Mouse (Mus musculus): ENCODE measurements at regions not wholly inside any gene's neighbourhood (a gene's known extent, or its start where the extent isn't known, plus 50 kb on each side); places are given as distances from the start of the nearest gene placed in this dataset.

DNA sequence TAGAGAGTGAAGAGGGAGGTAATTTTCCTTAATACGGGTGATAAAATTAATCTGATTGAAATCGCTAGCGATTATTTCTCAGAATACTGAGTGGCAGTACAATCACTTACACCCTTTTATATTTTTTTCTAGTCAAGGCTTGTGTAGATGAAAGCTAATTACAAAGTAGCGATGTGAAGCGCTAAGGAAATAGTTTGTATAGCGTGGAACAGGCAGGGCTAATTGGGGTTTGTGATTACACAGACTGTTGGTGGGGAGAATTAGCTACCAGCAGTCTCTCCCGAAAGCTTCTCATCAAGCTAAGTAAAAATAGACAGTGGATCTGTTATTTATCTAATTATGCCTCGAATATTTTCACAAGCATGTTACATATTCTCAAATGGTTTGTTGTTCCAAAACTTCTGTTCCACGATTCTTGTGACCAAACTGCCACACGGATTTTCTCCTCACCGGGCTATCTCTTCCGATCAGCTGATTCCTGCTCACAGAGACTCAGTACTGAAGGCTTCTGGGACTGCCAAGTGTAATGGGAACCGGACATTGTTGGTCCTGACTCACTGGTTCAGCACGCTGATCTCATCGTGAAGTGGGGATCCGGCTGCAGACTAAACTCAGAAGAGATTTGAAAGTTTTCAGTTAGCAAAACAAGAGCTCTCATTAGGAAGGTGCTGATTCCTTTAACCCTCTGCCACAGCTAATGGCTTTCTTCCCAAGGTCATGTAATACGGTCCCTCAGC, 162.5 kb downstream of the Tmem182 start:
- H3K27ac ChIP-seq (ENCODE audit: low read length), result no peak overlapping the region
- 74% methylated on average over 17 of the region's 17 CpGs for WGBS

DNA sequence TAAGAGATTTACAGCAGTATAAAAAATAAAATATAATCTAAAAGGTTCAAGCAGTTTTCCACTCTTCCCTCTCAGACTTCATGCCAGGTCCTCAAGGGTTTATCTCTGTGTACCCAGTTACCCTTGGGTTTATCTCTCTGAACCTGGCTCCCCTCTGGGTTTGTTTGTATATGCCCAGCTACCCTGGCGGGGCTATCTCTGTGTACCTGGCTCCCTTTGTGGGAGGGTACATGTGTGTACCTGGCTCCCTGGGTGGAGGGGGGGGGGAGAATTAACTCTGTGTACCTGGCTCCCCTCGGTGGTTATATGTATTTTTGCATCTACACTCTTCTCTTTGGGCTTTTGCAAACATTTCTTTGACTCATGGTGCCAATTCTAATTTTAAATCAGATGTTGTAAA, 178.4 kb downstream of the Tmem182 start:
- no peak overlapping the region for H3K9ac ChIP-seq (ENCODE audit: low read depth, low read length)
- H3K4me2 ChIP-seq (ENCODE audit: low read depth, low read length), result no peak overlapping the region
- no peak overlapping the region for H3K27ac ChIP-seq (ENCODE audit: low read length)
- no peak overlapping the region for H3K4me3 ChIP-seq (ENCODE audit: low read length)
- no peaks in the 10 kb centered on the region for H3K36me3 ChIP-seq (ENCODE audit: control insufficient read depth, insufficient read depth, low read length)
- H3K9me3 ChIP-seq (ENCODE audit: control insufficient read depth, low read length), result no peaks in the 10 kb centered on the region
- WGBS, result 62% methylated on average over 2 of the region's 2 CpGs
- H3K4me1 ChIP-seq (ENCODE audit: control insufficient read depth, insufficient read depth, low read length), result no peaks in the 10 kb centered on the region
- no peak for ATAC-seq
- H3K27me3 ChIP-seq (replicated peaks; ENCODE audit: control insufficient read depth, insufficient read depth, low read length), result no peaks in the 10 kb centered on the region

More for the DNA sequence above, 162.5 kb downstream of the Tmem182 start:
- H3K36me3 ChIP-seq (ENCODE audit: control insufficient read depth, insufficient read depth, low read length), result no peaks in the 10 kb centered on the region
- no peaks in the 10 kb centered on the region for H3K9me3 ChIP-seq (ENCODE audit: control insufficient read depth, low read length)
- ATAC-seq, result no peak
- no peak overlapping the region for H3K9ac ChIP-seq (ENCODE audit: low read depth, low read length)
- H3K4me3 ChIP-seq (ENCODE audit: low read length), result no peak overlapping the region
- no peak overlapping the region for H3K4me2 ChIP-seq (ENCODE audit: low read depth, low read length)
- H3K27me3 ChIP-seq (replicated peaks; ENCODE audit: control insufficient read depth, insufficient read depth, low read length), result no peaks in the 10 kb centered on the region
- no peaks in the 10 kb centered on the region for H3K4me1 ChIP-seq (ENCODE audit: control insufficient read depth, insufficient read depth, low read length)

DNA sequence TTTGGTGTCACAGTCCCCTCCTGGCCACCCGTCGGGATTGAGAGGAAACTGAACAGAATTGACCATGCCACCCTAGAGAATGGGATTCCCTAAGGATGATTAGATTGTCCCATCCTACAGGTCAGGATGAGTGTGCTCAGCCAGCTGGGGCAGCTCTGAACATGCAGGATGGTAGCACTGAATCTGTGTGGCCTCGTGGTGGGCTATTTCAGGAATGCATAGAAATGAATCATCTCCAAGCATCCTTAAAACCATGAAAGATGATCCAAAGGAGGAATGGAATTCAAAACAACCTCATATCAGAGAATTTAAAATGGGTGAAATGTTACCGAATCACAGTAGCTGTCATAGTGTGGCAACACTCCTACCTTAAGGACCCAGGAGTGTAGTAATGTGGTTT, 187.9 kb downstream of the Tmem182 start:
- WGBS, result 75% methylated on average over 4 of the region's 4 CpGs
- Histone ChIP-seq H3K27me3 (replicated peaks; ENCODE audit: control insufficient read depth, insufficient read depth, low read length) (no peaks in the 10 kb centered on the region), H3K4me3 (ENCODE audit: low read length) (no peak overlapping the region), H3K36me3 (ENCODE audit: control insufficient read depth, insufficient read depth, low read length) (no peaks in the 10 kb centered on the region), H3K27ac (ENCODE audit: low read length) (no peak overlapping the region), H3K4me2 (ENCODE audit: low read depth, low read length) (no peak overlapping the region), H3K9ac (ENCODE audit: low read depth, low read length) (no peak overlapping the region), H3K4me1 (ENCODE audit: control insufficient read depth, insufficient read depth, low read length) (no peaks in the 10 kb centered on the region), H3K9me3 (ENCODE audit: control insufficient read depth, low read length) (no peaks in the 10 kb centered on the region)
- no peak for ATAC-seq

DNA sequence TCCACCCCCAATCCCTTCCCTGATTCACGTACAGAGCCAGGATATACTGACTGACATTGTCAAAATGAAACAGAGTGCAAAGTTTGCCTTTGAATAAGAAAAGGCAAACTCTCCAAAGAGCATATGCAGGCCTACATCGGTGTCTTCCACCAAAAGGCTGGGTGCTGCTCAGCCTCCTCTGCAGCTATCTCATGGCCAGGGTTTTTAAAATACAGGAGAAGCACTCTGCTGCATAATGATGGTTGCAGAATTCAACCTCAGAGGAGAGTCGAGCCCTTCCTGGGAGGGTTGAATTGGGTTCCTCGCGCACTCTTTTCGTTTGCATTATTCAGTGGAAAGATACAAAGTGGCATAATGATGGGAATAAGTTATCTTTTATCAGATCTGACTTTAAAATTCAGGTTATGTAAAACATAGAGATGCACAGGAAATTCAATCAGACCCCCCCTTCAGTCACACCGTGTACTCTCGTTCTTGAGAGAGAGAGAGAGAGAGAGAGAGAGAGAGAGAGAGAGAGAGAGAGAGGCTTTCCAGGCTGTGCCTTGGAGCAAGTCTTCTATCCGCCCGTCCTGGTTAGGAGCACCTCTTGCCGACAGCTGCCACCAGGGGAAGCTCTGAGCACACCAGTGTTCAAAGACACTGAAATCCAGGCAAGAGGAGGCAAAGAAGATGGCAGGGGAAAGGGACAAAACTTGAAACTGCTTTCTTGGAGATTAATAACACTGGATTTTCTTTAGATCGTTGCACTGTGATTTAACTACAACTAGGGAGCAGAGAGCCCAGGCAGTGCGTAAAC, 196.0 kb downstream of the Tmem182 start:
- ATAC-seq, result no peak
- no peaks in the 10 kb centered on the region for H3K27me3 ChIP-seq (replicated peaks; ENCODE audit: control insufficient read depth, insufficient read depth, low read length)
- H3K9ac ChIP-seq (ENCODE audit: low read depth, low read length), result no peak overlapping the region
- H3K4me1 ChIP-seq (ENCODE audit: control insufficient read depth, insufficient read depth, low read length), result no peaks in the 10 kb centered on the region
- no peaks in the 10 kb centered on the region for H3K9me3 ChIP-seq (ENCODE audit: control insufficient read depth, low read length)
- WGBS, result 50% methylated on average over 13 of the region's 13 CpGs
- no peak overlapping the region for H3K27ac ChIP-seq (ENCODE audit: low read length)
- no peaks in the 10 kb centered on the region for H3K36me3 ChIP-seq (ENCODE audit: control insufficient read depth, insufficient read depth, low read length)
- H3K4me2 ChIP-seq (ENCODE audit: low read depth, low read length), result no peak overlapping the region
- no peak overlapping the region for H3K4me3 ChIP-seq (ENCODE audit: low read length)

DNA sequence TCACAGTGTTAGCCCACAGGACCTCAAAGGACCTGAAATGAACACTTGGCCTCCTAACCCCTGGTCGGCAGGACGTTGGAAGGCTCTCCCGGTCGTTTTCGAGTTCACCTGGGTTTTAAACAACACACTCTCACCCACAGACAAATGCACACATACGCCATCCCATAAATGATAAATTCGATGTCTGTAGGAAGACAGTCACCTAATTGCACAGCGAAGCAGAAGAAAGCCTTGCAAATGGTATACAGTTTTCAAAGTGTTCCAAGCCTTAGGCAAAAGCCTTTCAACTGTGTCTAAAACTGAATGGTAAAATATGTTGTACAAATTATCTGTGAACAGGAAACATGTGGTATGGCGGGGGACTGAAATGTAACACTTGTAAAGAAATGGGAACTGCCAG, 196.6 kb downstream of the Tmem182 start:
- ATAC-seq, result no peak
- Histone ChIP-seq H3K27ac (ENCODE audit: low read length) (no peak overlapping the region), H3K4me3 (ENCODE audit: low read length) (no peak overlapping the region), H3K4me1 (ENCODE audit: control insufficient read depth, insufficient read depth, low read length) (no peaks in the 10 kb centered on the region), H3K27me3 (replicated peaks; ENCODE audit: control insufficient read depth, insufficient read depth, low read length) (no peaks in the 10 kb centered on the region), H3K9ac (ENCODE audit: low read depth, low read length) (no peak overlapping the region), H3K36me3 (ENCODE audit: control insufficient read depth, insufficient read depth, low read length) (no peaks in the 10 kb centered on the region), H3K4me2 (ENCODE audit: low read depth, low read length) (no peak overlapping the region), H3K9me3 (ENCODE audit: control insufficient read depth, low read length) (no peaks in the 10 kb centered on the region)
- WGBS, result 70% methylated on average over 9 of the region's 9 CpGs

DNA sequence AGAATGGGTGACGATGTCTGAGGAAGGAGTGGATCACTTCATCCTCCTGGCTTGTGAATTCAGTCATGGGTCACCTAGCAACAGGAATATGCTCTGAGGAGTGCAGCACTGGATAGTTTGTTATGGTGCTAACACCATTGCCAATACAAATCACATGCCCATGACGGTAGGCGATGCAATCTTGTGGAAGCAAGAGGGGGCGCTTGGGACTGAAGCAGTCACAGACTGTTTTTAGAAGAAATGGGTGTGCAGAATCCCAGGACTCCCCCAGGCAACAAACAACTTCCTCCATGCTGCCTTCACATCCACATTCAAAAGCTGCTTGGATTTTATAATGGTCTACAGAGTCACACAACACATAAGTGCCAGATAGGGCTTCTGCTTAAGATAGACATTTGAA, 221.5 kb downstream of the Tmem182 start:
- WGBS, result 91% methylated on average over 4 of the region's 4 CpGs
- Histone ChIP-seq H3K27me3 (replicated peaks; ENCODE audit: control insufficient read depth, insufficient read depth, low read length) (no peaks in the 10 kb centered on the region), H3K9ac (ENCODE audit: low read depth, low read length) (no peak overlapping the region), H3K36me3 (ENCODE audit: control insufficient read depth, insufficient read depth, low read length) (no peaks in the 10 kb centered on the region), H3K27ac (ENCODE audit: low read length) (no peak overlapping the region), H3K4me3 (ENCODE audit: low read length) (no peak overlapping the region), H3K4me2 (ENCODE audit: low read depth, low read length) (no peak overlapping the region), H3K4me1 (ENCODE audit: control insufficient read depth, insufficient read depth, low read length) (no peaks in the 10 kb centered on the region), H3K9me3 (ENCODE audit: control insufficient read depth, low read length) (0 out of 2 replicates have a peak, but pooled peaks cover 2% of the 10 kb centered on the region)
- no peak for ATAC-seq

DNA sequence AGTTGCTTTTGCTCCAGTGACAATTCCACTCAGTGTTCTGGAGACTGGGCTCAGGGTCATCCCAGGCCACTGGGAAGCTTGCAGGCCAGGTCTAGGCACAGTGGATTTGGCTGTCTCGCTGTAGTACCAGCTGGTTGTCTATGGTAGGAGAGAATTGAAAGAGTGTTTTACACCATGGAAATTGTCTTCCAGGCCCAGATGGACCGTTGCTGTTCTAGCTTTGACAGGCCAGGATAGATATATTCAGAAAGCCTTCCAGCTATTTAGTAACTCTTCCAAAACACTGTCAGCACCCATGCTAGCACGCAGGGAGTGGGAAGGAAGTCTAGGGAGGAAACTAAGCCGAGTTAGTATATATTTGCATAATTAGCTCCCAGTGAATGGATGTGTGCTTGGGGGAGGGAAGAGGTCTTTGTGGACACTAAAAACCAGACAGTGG, 222.2 kb downstream of the Tmem182 start:
- Histone ChIP-seq H3K27me3 (replicated peaks; ENCODE audit: control insufficient read depth, insufficient read depth, low read length) (no peaks in the 10 kb centered on the region), H3K27ac (ENCODE audit: low read length) (no peak overlapping the region), H3K9ac (ENCODE audit: low read depth, low read length) (no peak overlapping the region), H3K36me3 (ENCODE audit: control insufficient read depth, insufficient read depth, low read length) (no peaks in the 10 kb centered on the region), H3K4me2 (ENCODE audit: low read depth, low read length) (no peak overlapping the region), H3K9me3 (ENCODE audit: control insufficient read depth, low read length) (0 out of 2 replicates have a peak, but pooled peaks cover 4% of the 10 kb centered on the region), H3K4me1 (ENCODE audit: control insufficient read depth, insufficient read depth, low read length) (no peaks in the 10 kb centered on the region), H3K4me3 (ENCODE audit: low read length) (no peak overlapping the region)
- 56% methylated on average over 4 of the region's 4 CpGs for WGBS
- ATAC-seq, result no peak

DNA sequence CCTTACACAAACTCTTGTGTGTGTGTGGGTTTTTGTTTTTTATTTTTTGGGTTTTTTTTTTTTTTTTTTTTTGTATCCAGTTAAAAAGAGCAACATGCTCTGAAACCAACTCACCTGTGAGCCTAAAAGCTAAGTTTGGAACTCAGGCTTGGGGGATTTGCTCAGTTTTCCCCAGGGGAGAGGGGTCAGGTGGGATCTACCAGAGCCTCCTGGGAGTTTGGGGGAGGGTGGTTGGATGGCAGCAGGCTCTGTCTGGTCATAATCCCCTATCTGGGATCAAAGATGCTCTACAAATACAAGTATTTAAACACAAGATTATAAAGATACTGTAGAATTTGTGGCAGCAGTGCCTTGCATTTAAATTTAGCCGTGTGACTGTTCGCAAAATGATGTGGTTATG, 222.6 kb downstream of the Tmem182 start:
- H3K4me2 ChIP-seq (ENCODE audit: low read depth, low read length), result no peak overlapping the region
- H3K9ac ChIP-seq (ENCODE audit: low read depth, low read length), result no peak overlapping the region
- WGBS, result 85% methylated on average over 2 of the region's 2 CpGs
- H3K36me3 ChIP-seq (ENCODE audit: control insufficient read depth, insufficient read depth, low read length), result no peaks in the 10 kb centered on the region
- no peaks in the 10 kb centered on the region for H3K27me3 ChIP-seq (replicated peaks; ENCODE audit: control insufficient read depth, insufficient read depth, low read length)
- no peak overlapping the region for H3K4me3 ChIP-seq (ENCODE audit: low read length)
- 0 out of 2 replicates have a peak, but pooled peaks cover 4% of the 10 kb centered on the region for H3K9me3 ChIP-seq (ENCODE audit: control insufficient read depth, low read length)
- no peaks in the 10 kb centered on the region for H3K4me1 ChIP-seq (ENCODE audit: control insufficient read depth, insufficient read depth, low read length)
- ATAC-seq, result no peak
- no peak overlapping the region for H3K27ac ChIP-seq (ENCODE audit: low read length)

DNA sequence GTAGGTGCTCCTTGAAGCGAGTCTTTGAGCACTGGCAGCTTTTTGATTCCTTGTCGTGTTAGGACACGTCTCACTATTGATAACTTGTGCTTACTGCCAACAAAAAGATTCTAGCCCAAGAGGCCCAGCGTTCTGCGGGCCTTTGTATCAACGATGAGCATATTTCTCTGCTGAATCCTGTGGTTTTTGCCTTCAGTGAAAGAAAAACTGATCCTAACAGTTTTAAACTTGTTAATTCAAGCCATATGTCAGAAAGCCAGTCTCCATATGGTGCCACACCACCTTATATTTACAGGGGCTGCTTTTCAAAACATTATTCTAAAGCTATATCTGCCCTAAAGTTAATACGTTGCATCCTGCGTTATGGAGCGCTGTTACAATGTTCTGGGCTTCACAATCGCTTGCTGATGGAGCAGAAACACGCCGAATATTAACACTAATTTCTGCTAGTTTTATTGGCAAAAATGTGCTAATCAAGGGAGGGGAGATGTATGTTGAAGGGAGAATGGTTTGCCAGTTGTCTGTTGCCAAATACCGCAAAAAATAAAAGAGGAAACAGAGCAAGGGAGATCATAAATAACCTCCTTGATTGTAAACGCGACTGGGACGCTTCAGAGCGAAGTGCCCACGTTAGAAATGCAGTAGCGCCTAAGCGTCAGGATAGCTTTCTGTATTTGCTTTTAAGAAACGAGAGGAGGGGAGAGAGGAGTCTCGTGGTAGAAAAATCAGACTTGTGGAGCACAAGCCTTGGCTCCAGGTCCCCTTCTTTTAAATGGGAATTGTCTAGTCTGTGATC, 229.9 kb downstream of the Tmem182 start:
- no peak overlapping the region for H3K4me3 ChIP-seq (ENCODE audit: low read length)
- no peaks in the 10 kb centered on the region for H3K4me1 ChIP-seq (ENCODE audit: control insufficient read depth, insufficient read depth, low read length)
- H3K27me3 ChIP-seq (replicated peaks; ENCODE audit: control insufficient read depth, insufficient read depth, low read length), result no peaks in the 10 kb centered on the region
- H3K36me3 ChIP-seq (ENCODE audit: control insufficient read depth, insufficient read depth, low read length), result no peaks in the 10 kb centered on the region
- no peak overlapping the region for H3K27ac ChIP-seq (ENCODE audit: low read length)
- H3K4me2 ChIP-seq (ENCODE audit: low read depth, low read length), result no peak overlapping the region
- ATAC-seq, result no peak
- H3K9ac ChIP-seq (ENCODE audit: low read depth, low read length), result no peak overlapping the region
- 0 out of 2 replicates have a peak, but pooled peaks cover 4% of the 10 kb centered on the region for H3K9me3 ChIP-seq (ENCODE audit: control insufficient read depth, low read length)
- 63% methylated on average over 22 of the region's 22 CpGs for WGBS

All from intestine, embryonic 16.5 days (tissue).